Mouse (Mus musculus): ENCODE measurements at regions not wholly inside any gene's neighbourhood (a gene's known extent, or its start where the extent isn't known, plus 50 kb on each side); places are given as distances from the start of the nearest gene placed in this dataset.

DNA sequence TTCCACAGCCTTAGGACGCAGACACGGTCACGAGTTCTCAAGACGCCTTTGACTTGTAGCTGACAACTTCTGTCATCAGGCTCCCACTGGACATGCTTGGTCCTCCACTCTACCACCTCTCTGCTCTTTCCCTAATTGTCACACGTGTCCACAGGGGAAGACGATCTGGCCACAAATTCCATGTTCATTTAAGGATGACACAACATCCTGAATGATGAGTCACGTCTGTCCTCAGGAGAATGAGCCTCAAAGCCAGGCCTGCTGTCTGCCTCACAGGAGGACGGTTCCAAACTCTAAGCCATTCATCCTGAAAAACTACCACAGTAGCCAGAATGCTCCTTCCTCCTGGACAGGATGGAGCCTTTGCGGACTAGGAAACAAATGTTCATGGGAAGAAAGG is 517.3 kb upstream of the Tmem132c start:
- Histone ChIP-seq H3K27me3 (ENCODE audit: control insufficient read depth, insufficient read depth, low read length) (no peaks in the 10 kb centered on the region; the same call in 1 of the 2 replicates), H3K4me1 (replicated peaks; ENCODE audit: control insufficient read depth, insufficient read depth, low read length) (no peaks in the 10 kb centered on the region), H3K36me3 (replicated peaks; ENCODE audit: control insufficient read depth, insufficient read depth) (no peaks in the 10 kb centered on the region), H3K4me3 (replicated peaks; ENCODE audit: low read length) (no peak overlapping the region), H3K9me3 (ENCODE audit: control insufficient read depth, low read length) (no peaks in the 10 kb centered on the region), H3K9ac (no peak overlapping the region), H3K27ac (no peak overlapping the region), H3K4me2 (replicated peaks) (no peak overlapping the region)
- 78% methylated on average over 9 of the region's 9 CpGs for WGBS
- ATAC-seq (ENCODE audit: low FRiP score) (no peak), DNase-seq (ENCODE audit: low spot score) (no peak)

DNA sequence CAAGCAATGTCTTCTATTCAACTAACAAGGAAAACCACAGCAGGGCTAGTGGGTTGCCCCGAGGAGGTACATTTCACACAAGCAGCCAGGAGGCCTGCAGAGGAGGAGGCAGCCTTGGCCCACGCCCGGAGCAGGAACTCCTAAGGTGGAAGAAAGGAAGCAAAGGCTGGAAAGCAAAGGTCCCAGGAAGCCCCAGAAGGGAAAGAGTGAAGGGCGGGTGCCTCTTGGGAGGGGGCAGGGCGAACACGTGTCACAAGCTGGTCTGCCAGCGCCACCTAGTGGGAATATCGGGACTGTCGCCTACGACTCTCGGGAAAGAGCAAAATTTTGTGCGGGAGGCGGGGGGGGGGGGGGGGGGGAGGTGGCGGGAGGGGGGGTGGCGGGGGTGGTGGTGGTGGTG is 508.1 kb upstream of the Tmem132c start:
- Histone ChIP-seq H3K4me1 (replicated peaks; ENCODE audit: control insufficient read depth, insufficient read depth, low read length) (no peaks in the 10 kb centered on the region), H3K4me3 (replicated peaks; ENCODE audit: low read length) (peak overlapping the region; percentile 5; the same call in 1 of the 2 replicates), H3K27me3 (ENCODE audit: control insufficient read depth, insufficient read depth, low read length) (no peaks in the 10 kb centered on the region), H3K4me2 (replicated peaks) (peak overlapping the region; percentile 50), H3K36me3 (replicated peaks; ENCODE audit: control insufficient read depth, insufficient read depth) (no peaks in the 10 kb centered on the region), H3K9ac (0 out of 2 replicates have a peak overlapping the region, but pooled peaks have one; percentile 28), H3K9me3 (ENCODE audit: control insufficient read depth, low read length) (no peaks in the 10 kb centered on the region), H3K27ac (peak overlapping the region; percentile 40; the same call in 1 of the 2 replicates)
- 1% methylated on average over 4 of the region's 15 CpGs for WGBS
- ATAC-seq (ENCODE audit: low FRiP score) (no peak), DNase-seq (ENCODE audit: low spot score) (peak; percentile 85)

- Histone ChIP-seq H3K9ac (no peak overlapping the region), H3K27ac (no peak overlapping the region), H3K9me3 (ENCODE audit: control insufficient read depth, low read length) (no peaks in the 10 kb centered on the region), H3K36me3 (replicated peaks; ENCODE audit: control insufficient read depth, insufficient read depth) (no peaks in the 10 kb centered on the region), H3K4me2 (replicated peaks) (no peak overlapping the region), H3K27me3 (ENCODE audit: control insufficient read depth, insufficient read depth, low read length) (no peaks in the 10 kb centered on the region), H3K4me3 (replicated peaks; ENCODE audit: low read length) (no peak overlapping the region), H3K4me1 (replicated peaks; ENCODE audit: control insufficient read depth, insufficient read depth, low read length) (peaks cover under 1% of the 10 kb centered on the region; the same call in 1 of the 2 replicates)
- ATAC-seq (ENCODE audit: low FRiP score) = no peak
- no peak for DNase-seq (ENCODE audit: low spot score)
These were observed 505.9 kb upstream of the Tmem132c start for GRCm38 (mm10) chr5:126735733-126736132.

- peaks cover 8% of the 10 kb centered on the region for H3K4me1 ChIP-seq (replicated peaks; ENCODE audit: control insufficient read depth, insufficient read depth, low read length)
- no peak overlapping the region for H3K4me2 ChIP-seq (replicated peaks)
- no peak overlapping the region for H3K9ac ChIP-seq
- H3K27ac ChIP-seq = no peak overlapping the region
- no peaks in the 10 kb centered on the region for H3K27me3 ChIP-seq (ENCODE audit: control insufficient read depth, insufficient read depth, low read length)
- no peaks in the 10 kb centered on the region for H3K9me3 ChIP-seq (ENCODE audit: control insufficient read depth, low read length)
- H3K4me3 ChIP-seq (replicated peaks; ENCODE audit: low read length) = no peak overlapping the region
- 61% methylated on average over 4 of the region's 4 CpGs for WGBS
- H3K36me3 ChIP-seq (replicated peaks; ENCODE audit: control insufficient read depth, insufficient read depth) = no peaks in the 10 kb centered on the region
- ATAC-seq (ENCODE audit: low FRiP score) (no peak), DNase-seq (ENCODE audit: low spot score) (no peak)
These were observed 503.9 kb upstream of the Tmem132c start for GRCm38 (mm10) chr5:126737681-126738080.

GRCm38 (mm10) chr5:126740861-126741410 is 500.7 kb upstream of the Tmem132c start:
- Histone ChIP-seq H3K4me1 (replicated peaks; ENCODE audit: control insufficient read depth, insufficient read depth, low read length) (peaks cover 8% of the 10 kb centered on the region), H3K4me3 (replicated peaks; ENCODE audit: low read length) (no peak overlapping the region), H3K36me3 (replicated peaks; ENCODE audit: control insufficient read depth, insufficient read depth) (no peaks in the 10 kb centered on the region), H3K4me2 (replicated peaks) (no peak overlapping the region), H3K9ac (no peak overlapping the region), H3K27ac (no peak overlapping the region), H3K27me3 (ENCODE audit: control insufficient read depth, insufficient read depth, low read length) (no peaks in the 10 kb centered on the region), H3K9me3 (ENCODE audit: control insufficient read depth, low read length) (no peaks in the 10 kb centered on the region)
- WGBS = 39% methylated on average over 10 of the region's 10 CpGs
- ATAC-seq (ENCODE audit: low FRiP score) (no peak), DNase-seq (ENCODE audit: low spot score) (peak; percentile 47)

DNA sequence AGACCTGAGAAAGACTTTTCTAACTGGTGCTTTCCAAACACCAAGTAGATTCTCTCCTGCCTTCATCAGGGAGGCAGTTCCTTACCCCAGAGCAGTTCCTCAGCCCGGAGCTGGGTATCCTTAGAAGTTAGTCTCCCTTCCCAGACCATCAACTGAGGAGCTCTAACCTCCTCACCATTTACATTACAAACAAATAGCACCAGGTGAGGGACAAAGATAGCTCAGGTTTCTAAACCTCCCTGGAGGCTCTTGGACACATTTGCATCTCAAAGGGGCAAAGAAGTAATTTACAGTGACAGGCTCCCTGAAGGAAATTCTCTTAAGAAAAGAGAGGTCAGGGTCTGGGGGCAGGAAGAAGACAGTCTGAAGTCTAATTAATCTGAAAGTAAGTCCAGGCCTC is 486.5 kb upstream of the Tmem132c start:
- Histone ChIP-seq H3K4me3 (replicated peaks; ENCODE audit: low read length) (no peak overlapping the region), H3K4me1 (replicated peaks; ENCODE audit: control insufficient read depth, insufficient read depth, low read length) (no peaks in the 10 kb centered on the region), H3K9ac (no peak overlapping the region), H3K27ac (no peak overlapping the region), H3K4me2 (replicated peaks) (no peak overlapping the region), H3K36me3 (replicated peaks; ENCODE audit: control insufficient read depth, insufficient read depth) (no peaks in the 10 kb centered on the region), H3K27me3 (ENCODE audit: control insufficient read depth, insufficient read depth, low read length) (no peaks in the 10 kb centered on the region), H3K9me3 (ENCODE audit: control insufficient read depth, low read length) (no peaks in the 10 kb centered on the region)
- WGBS = 11% methylated on average over 1 of the region's 1 CpGs
- ATAC-seq (ENCODE audit: low FRiP score) (no peak), DNase-seq (ENCODE audit: low spot score) (no peak)

DNA sequence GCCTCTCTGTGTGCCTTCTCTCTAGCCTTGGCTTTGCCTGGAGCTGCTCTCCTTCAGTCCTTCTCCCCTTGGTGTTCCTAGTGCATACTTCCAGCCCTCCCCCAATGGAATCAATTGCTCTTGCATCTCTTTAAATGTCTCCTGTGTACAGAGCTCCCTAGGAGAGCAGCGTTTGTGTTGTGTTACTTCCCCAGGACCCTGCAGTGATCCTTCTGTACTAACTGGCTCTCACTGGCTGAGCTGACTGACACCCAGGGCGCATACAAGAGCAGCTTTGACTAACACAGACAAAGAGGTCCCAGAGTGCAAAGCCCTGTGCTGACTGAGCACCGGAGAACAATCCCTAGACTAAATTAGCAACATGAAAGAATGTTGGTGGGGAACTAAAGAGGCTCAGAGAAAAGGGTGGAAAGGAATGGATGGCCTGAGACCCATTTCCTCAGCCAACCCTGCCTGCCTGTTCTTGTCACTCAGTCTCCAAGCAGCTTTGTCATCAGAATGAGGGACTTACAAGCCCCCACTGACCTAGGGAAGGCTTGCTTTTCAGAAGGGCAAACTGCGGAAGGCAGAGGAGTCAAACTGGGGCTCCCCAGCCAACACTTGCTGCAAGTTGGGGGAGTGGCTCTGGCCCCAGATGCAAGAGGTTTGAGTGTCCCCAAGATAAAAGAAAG is 476.4 kb upstream of the Tmem132c start:
- ATAC-seq (ENCODE audit: low FRiP score) = peak; percentile 71; the same call in 1 of the 2 replicates
- Histone ChIP-seq H3K27me3 (ENCODE audit: control insufficient read depth, insufficient read depth, low read length) (no peaks in the 10 kb centered on the region), H3K4me3 (replicated peaks; ENCODE audit: low read length) (no peak overlapping the region), H3K36me3 (replicated peaks; ENCODE audit: control insufficient read depth, insufficient read depth) (no peaks in the 10 kb centered on the region), H3K9me3 (ENCODE audit: control insufficient read depth, low read length) (no peaks in the 10 kb centered on the region), H3K4me2 (replicated peaks) (no peak overlapping the region), H3K27ac (no peak overlapping the region), H3K9ac (no peak overlapping the region), H3K4me1 (replicated peaks; ENCODE audit: control insufficient read depth, insufficient read depth, low read length) (0 out of 2 replicates have a peak, but pooled peaks cover 6% of the 10 kb centered on the region)
- 4% methylated on average over 4 of the region's 4 CpGs for WGBS
- DNase-seq (ENCODE audit: low spot score) = no peak

DNA sequence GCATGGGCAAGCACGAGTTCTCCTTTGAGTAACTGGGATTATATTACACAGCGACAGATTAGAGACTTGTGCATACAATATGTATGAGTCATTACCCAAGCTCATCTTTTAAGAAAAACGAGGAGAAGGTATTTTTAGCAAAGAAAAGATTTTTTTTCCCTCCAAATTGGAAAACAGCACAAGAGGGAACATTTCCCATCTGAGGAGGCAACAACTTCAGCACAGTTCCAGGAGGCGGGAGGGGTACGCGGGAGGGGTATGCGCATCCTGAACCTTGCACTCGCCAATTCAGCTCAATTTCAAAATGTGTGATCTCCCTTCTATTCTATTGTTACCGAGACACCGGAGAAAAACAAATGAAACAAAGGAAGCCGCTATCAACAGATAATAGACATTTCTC is 472.6 kb upstream of the Tmem132c start:
- Histone ChIP-seq H3K9ac (peak overlapping the region; percentile 44), H3K36me3 (replicated peaks; ENCODE audit: control insufficient read depth, insufficient read depth) (no peaks in the 10 kb centered on the region), H3K4me1 (replicated peaks; ENCODE audit: control insufficient read depth, insufficient read depth, low read length) (0 out of 2 replicates have a peak, but pooled peaks cover 6% of the 10 kb centered on the region), H3K4me3 (replicated peaks; ENCODE audit: low read length) (peak overlapping the region; percentile 31), H3K27me3 (ENCODE audit: control insufficient read depth, insufficient read depth, low read length) (no peaks in the 10 kb centered on the region), H3K9me3 (ENCODE audit: control insufficient read depth, low read length) (no peaks in the 10 kb centered on the region), H3K27ac (no peak overlapping the region), H3K4me2 (replicated peaks) (peak overlapping the region; percentile 50)
- ATAC-seq (ENCODE audit: low FRiP score) = no peak
- 14% methylated on average over 11 of the region's 11 CpGs for WGBS
- no peak for DNase-seq (ENCODE audit: low spot score)

DNA sequence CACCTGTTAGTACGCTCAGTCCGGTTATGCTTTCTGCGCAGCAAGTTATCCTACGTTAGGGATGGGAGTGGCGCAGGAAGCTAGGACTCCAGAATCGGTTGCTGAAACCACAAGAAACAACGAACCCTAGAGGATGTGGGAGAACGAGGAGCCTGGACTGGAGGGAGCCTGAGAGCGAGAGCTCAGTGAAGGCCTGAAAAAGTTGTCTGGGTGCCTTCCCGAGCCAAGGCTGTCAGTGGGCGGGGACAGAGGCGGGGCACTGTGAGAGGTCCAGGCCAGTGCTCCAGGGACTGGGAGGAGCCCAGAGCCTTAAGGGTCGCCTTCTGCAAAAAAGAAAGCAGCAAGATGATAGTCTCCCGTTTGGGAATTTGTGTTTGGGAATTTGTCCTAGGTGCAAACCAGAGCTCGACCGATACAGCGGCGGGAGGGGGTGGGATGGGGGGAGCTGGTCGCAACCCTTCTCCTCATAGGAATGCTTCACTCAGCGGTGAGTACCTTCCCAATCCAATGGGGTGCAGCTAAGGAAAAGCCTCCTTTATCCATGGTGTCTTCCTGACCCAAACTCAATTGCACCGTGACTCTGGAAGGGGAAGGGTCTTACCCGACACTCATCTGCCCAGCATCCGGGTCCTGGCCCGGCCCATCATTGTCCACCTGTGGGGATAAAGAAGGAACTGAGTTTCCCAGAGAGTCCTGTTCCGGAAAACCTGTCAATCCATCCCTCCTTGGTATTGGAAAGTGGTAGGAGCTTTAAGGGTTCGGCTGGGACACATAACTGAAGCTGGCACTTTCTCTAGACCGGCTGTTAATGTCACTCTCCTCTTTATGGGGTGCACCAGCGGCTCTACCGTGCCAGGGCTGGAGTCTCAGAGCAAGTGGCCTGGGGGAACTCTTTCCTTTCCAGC is 453.6 kb upstream of the Tmem132c start:
- H3K27ac ChIP-seq = no peak overlapping the region
- no peaks in the 10 kb centered on the region for H3K36me3 ChIP-seq (replicated peaks; ENCODE audit: control insufficient read depth, insufficient read depth)
- WGBS = 5% methylated on average over 29 of the region's 29 CpGs
- ATAC-seq (ENCODE audit: low FRiP score) (no peak), DNase-seq (ENCODE audit: low spot score) (no peak)
- H3K4me3 ChIP-seq (replicated peaks; ENCODE audit: low read length) = peak overlapping the region; percentile 26
- peak overlapping the region; percentile 53 for H3K4me2 ChIP-seq (replicated peaks)
- H3K9me3 ChIP-seq (ENCODE audit: control insufficient read depth, low read length) = peaks cover under 1% of the 10 kb centered on the region; the same call in 1 of the 2 replicates
- H3K9ac ChIP-seq = peak overlapping the region; percentile 36
- peaks cover 17% of the 10 kb centered on the region; the same call in 1 of the 2 replicates for H3K27me3 ChIP-seq (ENCODE audit: control insufficient read depth, insufficient read depth, low read length)
- peaks cover 12% of the 10 kb centered on the region; the same call in 1 of the 2 replicates for H3K4me1 ChIP-seq (replicated peaks; ENCODE audit: control insufficient read depth, insufficient read depth, low read length)
